Mouse (Mus musculus) right cerebral cortex, postnatal 14 days (tissue): ENCODE results near the gene Pnkd.
A peak's percentile ranks its signal among the peaks of the same experiment; 100 is the strongest.
"Not testable (repeated sequence)": the region's sequence is repeated elsewhere in the genome, so short reads cannot be mapped to it uniquely, and the experiment has no call there.

Source experiments
- DNase-seq: peaks from one replicate; pipeline ENCODE4 v3.0.0; 2022

Gene Pnkd

GRCm38 (mm10) chr1:74391844-74392441 is 107.2 kb downstream of the Pnkd start:
- DNase-seq, result peak; percentile 43

DNA sequence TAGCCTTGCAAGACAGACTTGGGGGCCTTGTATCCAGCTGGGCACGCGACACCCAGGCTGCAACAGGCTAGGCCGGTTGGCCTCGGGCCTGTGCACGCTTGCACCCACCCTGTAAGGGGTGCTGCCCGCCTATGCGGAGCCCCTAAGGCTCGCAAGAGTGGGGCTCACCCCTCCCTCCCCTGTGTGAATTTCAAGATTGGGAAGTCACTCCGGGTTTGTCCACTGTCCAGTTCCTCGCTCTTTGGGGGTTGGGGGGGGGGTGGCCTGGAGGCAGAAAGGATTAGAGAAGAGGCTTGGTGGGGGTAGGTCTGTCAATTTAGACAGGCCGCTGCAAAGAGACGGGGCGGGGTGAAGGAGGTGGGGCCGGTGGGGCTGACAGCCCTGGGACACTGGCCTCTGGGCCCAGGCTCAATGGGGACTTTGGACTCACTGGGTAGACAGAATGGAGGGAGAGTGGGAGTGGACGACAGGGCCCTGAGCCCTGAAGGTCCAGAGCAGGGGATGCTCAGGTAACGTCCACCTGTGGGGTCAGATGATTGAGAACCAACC is 107.8 kb downstream of the Pnkd start:
- DNase-seq, result no peak

GRCm38 (mm10) chr1:74393010-74393409 is 108.3 kb downstream of the Pnkd start:
- DNase-seq, result no peak

- DNase-seq, result no peak
Measured at GRCm38 (mm10) chr1:74393697-74394096, 109.0 kb downstream of the Pnkd start.

GRCm38 (mm10) chr1:74394311-74394710 is 109.6 kb downstream of the Pnkd start:
- DNase-seq, result no peak

DNA sequence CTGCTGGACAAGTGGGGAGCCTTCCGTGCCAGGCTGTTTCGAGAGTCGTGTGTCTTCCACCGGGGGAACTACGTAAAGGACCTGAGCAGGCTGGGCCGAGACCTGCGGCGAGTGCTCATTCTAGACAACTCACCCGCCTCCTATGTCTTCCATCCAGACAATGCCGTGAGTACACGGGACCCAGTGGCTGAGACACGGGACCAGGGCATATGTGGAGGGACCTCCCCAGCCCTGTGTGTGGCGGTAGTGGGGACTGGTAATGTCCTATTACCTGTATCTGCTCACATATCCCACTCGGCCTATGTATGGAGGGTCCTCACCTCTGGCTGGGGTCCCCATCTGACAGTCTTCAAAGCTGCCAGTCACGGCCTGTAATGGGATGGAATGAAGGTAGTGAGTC is 110.1 kb downstream of the Pnkd start:
- no peak for DNase-seq

GRCm38 (mm10) chr1:74395290-74395689 is 110.6 kb downstream of the Pnkd start:
- no peak for DNase-seq

- DNase-seq, result not testable (repeated sequence)
Measured at GRCm38 (mm10) chr1:74396456-74397222, 111.9 kb downstream of the Pnkd start.

DNA sequence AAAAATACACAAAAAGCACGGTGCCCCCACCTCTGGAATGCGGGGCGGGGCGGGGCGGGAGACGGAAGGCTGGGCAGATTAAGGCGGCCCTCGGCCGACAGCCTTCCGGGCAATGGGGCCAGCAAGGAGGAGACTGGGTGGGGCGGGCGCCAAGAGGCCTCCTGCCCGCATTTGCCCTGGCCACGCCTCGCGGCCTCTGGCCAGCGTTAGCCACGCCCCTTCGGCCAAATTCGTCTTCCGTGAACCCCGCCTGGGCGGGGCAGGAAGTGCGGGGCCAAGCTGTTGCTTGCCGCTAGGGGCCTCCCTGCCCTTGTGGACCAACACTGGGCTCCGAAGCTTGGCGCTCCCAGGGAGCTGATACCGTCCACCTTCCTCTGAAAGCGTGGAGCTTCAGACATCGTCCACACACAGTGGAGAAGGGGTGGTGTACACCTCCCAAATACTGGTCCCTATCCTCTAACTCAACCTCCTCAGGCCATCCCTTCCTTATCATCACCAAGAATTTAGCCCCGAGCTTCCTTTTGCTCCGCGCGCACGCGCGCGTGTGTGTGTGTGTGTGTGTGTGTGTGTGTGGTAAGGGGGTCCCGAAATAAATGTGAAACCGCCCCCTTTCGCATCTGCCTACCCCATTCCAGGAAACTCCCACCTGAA is 112.7 kb downstream of the Pnkd start:
- peak; percentile 82 for DNase-seq

DNA sequence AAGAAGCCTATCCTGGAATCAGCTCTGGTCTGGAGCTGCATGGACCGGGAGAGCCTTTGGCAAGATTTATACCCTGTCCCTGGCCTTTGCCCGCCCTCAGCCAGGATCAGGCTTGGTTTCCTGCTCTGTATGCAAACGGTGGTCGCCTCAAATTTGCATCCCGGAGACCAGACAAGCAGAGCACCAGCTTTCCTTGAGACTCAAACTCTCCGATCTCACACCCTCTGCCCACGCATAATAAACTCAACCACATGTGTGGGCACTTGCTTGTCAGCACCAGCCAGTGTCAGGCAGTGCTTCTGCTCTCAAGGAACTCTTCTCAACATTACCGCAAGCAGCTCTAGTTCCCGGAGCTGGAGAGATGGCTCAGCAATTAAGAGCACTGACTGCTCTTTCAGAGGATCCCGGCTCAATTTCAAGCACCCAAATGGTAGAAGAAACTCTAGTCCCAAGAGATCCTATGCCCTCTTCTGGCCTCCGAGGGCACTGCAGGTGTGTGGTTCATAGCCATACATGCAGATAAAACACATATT is 113.3 kb downstream of the Pnkd start:
- DNase-seq, result peak; percentile 54

DNA sequence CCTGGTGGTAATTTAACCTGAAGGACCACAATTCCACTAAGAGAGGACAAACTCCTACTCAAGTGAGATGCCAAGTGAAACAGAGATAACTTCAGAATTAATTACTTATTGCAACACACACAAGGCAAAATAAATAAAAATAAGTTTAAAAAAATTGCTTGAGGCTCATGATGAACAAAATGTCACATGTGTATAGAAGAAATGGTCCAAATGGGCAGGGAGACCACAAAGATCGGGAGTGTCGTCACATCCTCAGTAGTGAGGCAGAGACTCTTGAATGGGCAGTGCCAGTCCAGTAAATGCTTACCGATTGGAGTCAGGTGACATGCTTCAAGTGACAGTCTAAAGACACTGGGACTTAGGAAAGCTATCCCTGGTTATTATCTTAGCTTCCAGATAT is 115.8 kb downstream of the Pnkd start:
- DNase-seq, result no peak

DNA sequence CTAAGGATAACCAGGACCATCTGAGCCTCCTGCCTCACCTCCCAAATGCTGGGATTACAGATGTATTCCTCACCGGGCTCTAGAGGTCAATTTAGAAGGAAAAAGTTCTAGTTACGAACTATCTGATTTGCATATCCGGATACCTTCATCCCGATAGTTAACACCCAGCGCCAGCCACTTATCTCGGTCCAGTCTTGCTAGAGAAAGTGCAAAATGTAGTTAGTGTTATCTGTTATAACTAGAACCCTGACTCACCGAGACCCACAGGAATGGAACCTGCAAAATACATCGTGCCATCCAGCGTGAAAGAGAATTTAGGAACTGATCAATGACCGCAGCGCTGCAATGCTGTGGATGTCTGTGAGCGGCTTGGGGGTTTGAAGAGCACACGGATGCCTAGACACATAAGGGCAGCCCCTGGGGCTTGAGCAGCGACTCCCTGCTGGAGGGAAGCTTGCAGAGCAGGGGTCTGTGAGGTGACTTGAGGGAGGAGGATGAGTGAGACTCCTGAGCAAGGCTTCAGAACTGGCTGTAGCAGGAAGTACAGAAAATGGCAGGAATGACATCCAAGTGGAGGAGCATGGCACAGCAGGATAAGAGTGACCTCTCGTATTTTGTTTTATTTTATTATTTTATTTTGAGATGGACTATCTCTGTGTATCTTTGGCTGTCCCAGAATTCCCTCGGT is 116.4 kb downstream of the Pnkd start:
- DNase-seq, result no peak
